Mouse (Mus musculus) liver, adult 2 months (tissue): ENCODE measurements around the gene Ext2.

Experiments
- CTCF ChIP-seq: fragments of 200-500 bp; IDR thresholded peaks from 2 replicates; pipeline ENCODE4 v1.5.1; 2011; ENCODE audit warnings: low read depth, low read length, control low read depth
- POLR2A ChIP-seq: fragments of 200-500 bp; IDR thresholded peaks from 2 replicates; pipeline ENCODE4 v1.6.1; 2011; ENCODE audit warnings: low read length, control low read depth; ENCODE audit not compliant: insufficient read depth; ENCODE audit errors: extremely low read depth

DNA sequence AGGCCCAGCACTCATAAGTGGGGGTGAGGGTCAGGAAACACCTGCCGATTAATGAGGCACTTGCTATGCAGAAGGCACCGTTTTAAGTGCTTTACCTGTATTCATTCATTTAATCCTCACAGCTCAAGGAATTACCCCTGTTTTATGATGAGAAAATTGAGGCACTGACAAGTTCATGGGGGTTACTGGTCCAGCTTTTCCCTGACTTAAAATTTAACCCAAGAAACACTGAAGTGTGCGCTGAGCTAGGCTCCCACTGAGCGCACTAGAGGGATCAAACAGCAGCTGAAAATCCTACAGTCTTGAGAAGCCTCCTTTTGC is 49.6 kb downstream of the Ext2 start:
- no peak for TF ChIP-seq CTCF
- no peak for TF ChIP-seq POLR2A
